Mouse (Mus musculus) kidney, postnatal 36 days (tissue): ENCODE results near the gene Lrig1.
"Not testable (repeated sequence)": the region's sequence is repeated elsewhere in the genome, so short reads cannot be mapped to it uniquely, and the experiment has no call there.

Source experiments
- DNase-seq, 2 experiments: peaks; one replicate each; pipeline ENCODE4 v3.0.0; 2021 to 2022; ENCODE audit warnings: mixed read lengths in 2 of 2

Lrig1 gene

DNA sequence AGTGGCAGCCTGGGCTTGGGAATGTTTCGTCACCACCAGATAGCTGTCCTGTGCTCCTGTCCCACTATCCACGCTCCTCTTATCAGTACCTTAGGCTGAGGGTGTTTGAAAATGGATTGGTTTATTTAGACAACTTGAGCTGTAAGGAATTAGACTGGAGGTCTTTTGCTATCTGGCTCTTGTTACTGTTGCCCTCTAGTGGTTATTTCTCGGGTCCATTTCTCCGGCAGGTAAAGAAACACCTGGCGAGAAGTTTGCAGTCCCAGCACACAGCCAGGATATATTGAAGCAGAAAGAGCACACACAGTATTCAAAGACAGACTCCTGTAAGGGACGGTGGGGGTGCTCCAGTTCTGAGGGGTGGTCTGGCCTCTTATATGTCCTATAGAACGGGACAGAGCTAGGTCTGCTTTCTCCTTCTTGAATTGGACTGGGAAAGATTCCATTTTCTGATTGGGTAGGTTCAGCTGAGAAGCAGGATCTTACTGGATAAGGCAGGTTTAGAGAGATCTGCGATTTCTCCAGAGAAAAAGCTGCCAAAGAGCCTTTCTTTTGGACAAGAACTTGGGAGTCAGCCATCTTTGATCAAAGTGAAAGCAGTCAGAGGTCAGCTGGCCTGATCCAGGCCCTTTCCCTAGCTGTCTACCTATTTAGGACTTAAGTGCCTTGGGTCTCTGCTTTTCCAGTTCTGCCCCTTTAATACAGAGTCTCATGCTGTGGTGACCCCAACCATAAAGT is 136.6 kb downstream of the Lrig1 start:
- peak; percentile 8 to 15 for DNase-seq

DNA sequence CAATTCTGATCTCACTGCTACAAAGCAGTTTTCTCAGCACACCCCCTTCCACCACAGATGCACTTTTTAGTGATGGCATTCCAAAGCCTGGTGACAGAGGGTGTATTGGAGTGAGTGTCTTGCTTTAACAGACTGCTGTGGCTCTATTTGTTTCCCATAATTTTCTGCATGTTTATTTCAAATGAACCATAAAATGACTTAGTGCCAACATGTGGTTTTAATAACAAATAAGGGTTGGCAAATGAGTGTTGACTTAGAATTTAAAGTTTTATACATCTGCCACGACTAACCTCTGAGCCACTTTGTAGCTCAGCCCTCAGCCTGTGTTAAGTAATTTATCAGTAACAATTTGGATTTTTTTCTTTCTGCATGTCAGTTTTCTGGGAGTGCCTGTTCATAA is 138.6 kb downstream of the Lrig1 start:
- no peak for DNase-seq

DNA sequence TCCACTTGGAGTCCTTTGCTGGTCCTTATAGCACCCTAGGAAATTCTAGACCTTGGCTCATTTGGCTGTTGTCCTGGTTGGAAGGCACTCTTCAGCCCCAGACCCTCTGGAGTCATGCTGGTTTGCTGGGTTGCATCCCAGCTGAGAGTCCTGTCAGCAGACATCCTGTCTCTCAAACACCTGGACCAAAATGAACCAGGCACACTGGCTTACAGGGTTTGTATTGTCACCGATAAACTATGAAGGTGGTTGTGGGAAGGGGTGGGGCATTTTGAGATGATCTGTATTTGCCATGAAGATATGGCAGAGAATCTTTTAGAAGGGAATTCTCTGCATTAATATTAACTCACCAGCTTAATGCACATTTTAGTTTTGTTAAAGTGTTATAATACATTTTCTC is 139.1 kb downstream of the Lrig1 start:
- DNase-seq = no peak

DNA sequence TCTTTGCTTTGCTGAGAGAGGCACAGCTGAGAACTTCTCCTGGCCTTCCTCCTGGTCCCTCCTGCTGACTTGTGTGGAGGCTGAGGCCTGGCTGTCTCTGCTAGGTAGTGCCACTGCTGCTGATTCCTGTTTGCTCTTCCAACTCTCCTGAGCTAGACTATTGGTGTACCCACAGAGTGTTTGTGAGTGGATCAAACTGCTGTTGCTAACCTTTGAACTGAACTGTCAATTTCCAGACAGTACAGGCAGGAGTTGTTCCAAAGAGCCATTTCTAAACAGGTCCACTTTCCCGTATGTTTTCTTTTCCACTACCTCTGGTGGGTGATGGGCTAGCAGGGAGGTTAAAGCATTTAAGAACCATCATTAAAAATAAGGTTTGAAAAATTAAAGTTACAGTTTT is 141.4 kb downstream of the Lrig1 start:
- DNase-seq = not testable (repeated sequence)
